Mouse (Mus musculus) naive thymus-derived CD4-positive, alpha-beta T cell, adult 5 months (primary cell): ENCODE data around the gene Gm10309. TPM values are rescaled to one million over a fixed set of nuclear protein-coding genes. Genes with fewer than 3 reads are reported as not detected.

Source experiments
- polyA plus RNA-seq: library from polyadenylated mRNA; unstranded; fragments of 100-300 nt; shearing (Covaris generic); gene quantifications from one replicate; pipeline ENCODE4 v1.2.1, GENCODE M21; 2017

The Gm10309 gene
- polyA plus RNA-seq = 0.80 TPM

DNA sequence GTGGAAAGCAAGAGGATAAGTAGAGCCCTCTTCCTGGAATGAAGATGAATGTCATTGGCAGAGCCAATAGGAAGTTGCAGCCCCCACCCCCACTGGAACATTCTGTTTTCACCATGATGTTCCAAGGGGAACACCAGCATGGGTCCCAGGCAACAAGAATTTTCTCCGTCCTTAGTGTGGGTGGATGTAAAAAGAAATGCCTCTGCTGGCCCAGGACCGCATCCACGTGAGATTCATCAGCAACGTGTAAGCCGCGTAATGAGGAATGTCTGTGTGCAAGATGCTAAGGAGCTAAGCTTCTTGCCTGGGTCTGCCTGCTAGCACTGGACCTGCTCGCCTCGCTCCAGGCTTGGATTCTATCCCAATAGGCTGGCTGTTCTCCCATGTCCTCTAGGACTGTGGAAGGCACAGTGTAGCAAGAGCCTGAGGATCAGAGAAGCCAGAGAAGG, at the start of gene Gm10309:
Gene Gm10309 (minus strand): TSS at position 50 of the 449 bp plus-strand sequence.

Other genes with a start within 250 kb of the Gm10309 start
- gene Epas1, start 248.5 kb upstream of the Gm10309 start, polyA plus RNA-seq = 5.9 TPM